Mouse (Mus musculus) erythroblast, embryonic 14.5 days (primary cell): ENCODE data around the gene Ndufv1. TPM values are rescaled to one million over a fixed set of nuclear protein-coding genes. Genes with fewer than 3 reads are reported as not detected.

ENCODE experiments used
- H3K27me3 ChIP-seq: 2 replicates; pipeline ENCODE4 v1.6.1; 2012; ENCODE audit warnings: inconsistent platforms; ENCODE audit not compliant: control insufficient read depth
- H3K36me3 ChIP-seq: 2 replicates; pipeline ENCODE4 v1.6.1; 2012; ENCODE audit warnings: mild to moderate bottlenecking, inconsistent platforms; ENCODE audit not compliant: control insufficient read depth
- H3K4me1 ChIP-seq: 2 replicates; pipeline ENCODE4 v1.6.1; 2012; ENCODE audit warnings: inconsistent platforms; ENCODE audit not compliant: control insufficient read depth
- H3K4me3 ChIP-seq: replicated peaks from 2 replicates; pipeline ENCODE3; 2012; ENCODE audit warnings: moderate library complexity, mild to moderate bottlenecking, inconsistent platforms
- H3K9me3 ChIP-seq: 2 replicates; pipeline ENCODE4 v1.6.1; 2012; ENCODE audit warnings: low read length, inconsistent platforms, mixed read lengths; ENCODE audit not compliant: control insufficient read depth
- GATA1 ChIP-seq: IDR thresholded peaks from 2 replicates; pipeline ENCODE4 v1.6.1; 2012; ENCODE audit warnings: low read length, inconsistent platforms, mixed read lengths
- TAL1 ChIP-seq: IDR thresholded peaks from 3 replicates; pipeline ENCODE4 v1.6.1; 2012; ENCODE audit warnings: low read length, inconsistent platforms, mixed read lengths
- polyA plus RNA-seq: library from polyadenylated mRNA; stranded (reverse); fragments of >175 nt; gene quantifications from 2 replicates; pipeline ENCODE4 v1.2.3, GENCODE M21; 2012

Gene Ndufv1
- polyA plus RNA-seq, 1 experiment, result 47.7 TPM

DNA sequence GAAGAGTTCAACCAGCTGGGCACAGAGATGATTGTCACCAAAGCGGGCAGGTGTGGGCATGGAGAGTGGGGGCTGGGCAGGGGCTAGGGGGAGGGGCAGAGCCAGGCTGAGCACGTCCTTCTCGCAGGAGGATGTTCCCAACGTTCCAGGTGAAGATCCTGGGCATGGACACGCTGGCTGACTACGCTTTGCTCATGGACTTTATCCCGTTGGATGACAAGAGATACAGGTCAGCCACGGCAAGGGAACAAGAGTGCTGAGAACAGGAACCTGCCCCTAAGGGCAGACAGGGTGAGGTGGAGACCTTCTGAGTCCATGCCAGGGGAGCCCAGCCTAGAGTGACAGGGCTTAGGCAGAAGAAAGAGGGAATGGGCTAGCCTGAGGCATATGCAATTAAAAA is 15.9 kb downstream of the Ndufv1 start:
- peaks cover 26% of the 10 kb centered on the region for H3K4me1 ChIP-seq
- H3K27me3 ChIP-seq, result peaks cover 4% of the 10 kb centered on the region; the same call in 1 of the 2 replicates
- no peak overlapping the region for H3K4me3 ChIP-seq
- no peaks in the 10 kb centered on the region for H3K36me3 ChIP-seq
- no peaks in the 10 kb centered on the region for H3K9me3 ChIP-seq
- TF ChIP-seq GATA1, result no peak
- no peak for TF ChIP-seq TAL1

DNA sequence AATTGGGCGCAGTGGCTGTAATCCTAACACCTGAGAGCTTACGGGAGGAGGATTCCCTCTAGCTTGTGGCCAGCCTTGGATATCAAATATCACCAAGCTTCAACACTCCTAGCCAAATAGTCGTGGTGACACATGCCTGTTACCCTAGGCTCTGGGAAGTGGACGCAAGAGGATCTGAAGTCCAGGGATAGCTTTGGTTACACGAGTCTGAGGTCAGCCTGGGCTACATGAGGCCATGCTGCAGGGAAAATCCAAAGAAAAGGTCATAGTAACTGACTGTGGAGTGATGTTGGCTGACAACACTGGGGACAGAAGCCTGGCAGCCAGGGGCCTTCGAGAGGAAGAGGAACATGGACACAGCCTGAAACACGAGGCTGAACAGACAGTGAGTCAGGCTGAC is 16.5 kb downstream of the Ndufv1 start:
- no peak for TF ChIP-seq TAL1
- no peak for TF ChIP-seq GATA1

GRCm38 (mm10) chr19:3995505-3995904 is 17.1 kb downstream of the Ndufv1 start:
- Histone ChIP-seq H3K4me1 (peaks cover 13% of the 10 kb centered on the region), H3K36me3 (no peaks in the 10 kb centered on the region), H3K4me3 (no peak overlapping the region), H3K9me3 (no peaks in the 10 kb centered on the region), H3K27me3 (peaks cover 4% of the 10 kb centered on the region; the same call in 1 of the 2 replicates)
- no peak for TF ChIP-seq GATA1
- TF ChIP-seq TAL1, result no peak

More for the DNA sequence above, 16.5 kb downstream of the Ndufv1 start:
- Histone ChIP-seq H3K36me3 (no peaks in the 10 kb centered on the region), H3K4me1 (peaks cover 19% of the 10 kb centered on the region), H3K4me3 (no peak overlapping the region), H3K9me3 (no peaks in the 10 kb centered on the region), H3K27me3 (peaks cover 4% of the 10 kb centered on the region; the same call in 1 of the 2 replicates)

DNA sequence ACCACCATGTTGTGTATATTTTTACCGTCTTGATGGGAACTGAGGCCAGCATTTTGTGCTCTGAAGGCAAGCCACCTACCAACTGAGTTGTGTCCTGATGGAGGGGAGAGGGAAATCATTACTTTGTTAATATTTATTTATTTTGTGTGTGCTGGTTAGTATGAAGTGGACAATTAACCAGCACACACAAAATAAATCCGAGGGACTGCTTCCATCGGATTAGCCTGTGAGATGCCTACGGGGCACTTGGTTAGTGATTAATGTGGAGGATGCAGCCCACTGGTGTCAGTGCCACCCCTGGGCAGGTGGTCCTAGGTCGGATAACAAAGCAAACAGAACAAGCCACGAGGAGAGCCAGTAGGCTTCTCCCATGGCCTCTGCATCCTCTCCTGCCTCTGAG is 17.7 kb downstream of the Ndufv1 start:
- H3K4me1 ChIP-seq, result peaks cover 10% of the 10 kb centered on the region
- no peak overlapping the region for H3K4me3 ChIP-seq
- H3K36me3 ChIP-seq, result no peaks in the 10 kb centered on the region
- H3K9me3 ChIP-seq, result no peaks in the 10 kb centered on the region
- TF ChIP-seq GATA1 (no peak), TAL1 (no peak)
- H3K27me3 ChIP-seq, result peaks cover 4% of the 10 kb centered on the region; the same call in 1 of the 2 replicates

DNA sequence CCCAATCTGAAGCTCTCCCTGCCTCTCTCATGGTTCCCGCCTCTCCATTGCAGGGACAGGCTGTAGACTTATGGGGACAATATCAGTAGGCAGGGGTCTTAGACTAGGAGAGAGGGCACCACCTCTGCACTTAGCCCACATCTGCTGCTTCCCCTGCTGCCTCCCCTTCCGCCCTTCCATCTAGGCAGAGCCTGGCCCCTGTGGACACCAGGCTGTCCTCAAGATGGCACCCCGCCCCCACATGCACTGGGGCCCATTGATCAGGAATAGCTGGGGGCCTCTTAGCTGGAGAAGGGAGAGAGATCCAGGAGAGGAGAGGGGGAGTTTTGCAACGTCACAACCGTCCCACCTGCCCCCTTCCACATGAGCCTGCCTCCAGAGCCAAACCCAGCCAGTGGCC is 20.2 kb downstream of the Ndufv1 start, which contains the start of gene Tbx10:
Gene Tbx10 (plus strand): TSS at position 337 of the 400 bp plus-strand sequence.
- Histone ChIP-seq H3K4me1 (0 out of 2 replicates have a peak, but pooled peaks cover 3% of the 10 kb centered on the region), H3K9me3 (peaks cover 6% of the 10 kb centered on the region), H3K4me3 (no peak within 1 kb of the TSS), H3K36me3 (peaks cover 3% of the 10 kb centered on the region; the same call in 1 of the 2 replicates), H3K27me3 (peaks cover 4% of the 10 kb centered on the region; the same call in 1 of the 2 replicates)
- TF ChIP-seq TAL1, result no peak
- TF ChIP-seq GATA1, result no peak

- Histone ChIP-seq H3K27me3 (peaks cover 4% of the 10 kb centered on the region; the same call in 1 of the 2 replicates), H3K4me3 (no peak overlapping the region), H3K4me1 (peaks cover 5% of the 10 kb centered on the region; the same call in 1 of the 2 replicates), H3K9me3 (peaks cover 6% of the 10 kb centered on the region), H3K36me3 (peaks cover 3% of the 10 kb centered on the region; the same call in 1 of the 2 replicates)
- TF ChIP-seq TAL1 (no peak), GATA1 (no peak)
Observed at GRCm38 (mm10) chr19:3991966-3992365, 20.6 kb downstream of the Ndufv1 start.

DNA sequence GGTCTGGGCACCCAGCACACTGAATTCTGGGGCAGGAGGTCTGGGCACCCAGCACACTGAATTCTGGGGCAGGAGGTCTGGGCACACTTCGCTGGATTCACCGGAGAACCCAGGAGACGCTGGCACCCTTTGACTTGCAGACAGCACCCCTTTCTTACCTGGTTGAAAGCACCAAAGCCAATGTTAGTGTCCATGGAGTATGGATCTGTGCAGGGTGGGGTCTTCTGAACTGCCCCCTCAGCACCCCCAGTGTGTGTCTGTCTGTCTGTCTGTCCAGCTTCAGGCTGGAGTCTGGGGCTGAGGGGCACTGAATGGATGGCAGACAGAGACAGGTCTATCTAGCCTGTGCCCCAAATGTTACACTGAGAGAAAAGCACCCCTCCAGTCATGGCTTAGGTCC is 21.0 kb downstream of the Ndufv1 start:
- Histone ChIP-seq H3K36me3 (peaks cover 3% of the 10 kb centered on the region; the same call in 1 of the 2 replicates), H3K4me3 (no peak overlapping the region), H3K9me3 (peaks cover 6% of the 10 kb centered on the region), H3K4me1 (peaks cover 9% of the 10 kb centered on the region; the same call in 1 of the 2 replicates), H3K27me3 (peaks cover 4% of the 10 kb centered on the region; the same call in 1 of the 2 replicates)
- TF ChIP-seq TAL1 (no peak), GATA1 (no peak)

GRCm38 (mm10) chr19:3990804-3991203 is 21.8 kb downstream of the Ndufv1 start:
- H3K4me3 ChIP-seq, result no peak overlapping the region
- no peak for TF ChIP-seq TAL1
- TF ChIP-seq GATA1, result no peak

DNA sequence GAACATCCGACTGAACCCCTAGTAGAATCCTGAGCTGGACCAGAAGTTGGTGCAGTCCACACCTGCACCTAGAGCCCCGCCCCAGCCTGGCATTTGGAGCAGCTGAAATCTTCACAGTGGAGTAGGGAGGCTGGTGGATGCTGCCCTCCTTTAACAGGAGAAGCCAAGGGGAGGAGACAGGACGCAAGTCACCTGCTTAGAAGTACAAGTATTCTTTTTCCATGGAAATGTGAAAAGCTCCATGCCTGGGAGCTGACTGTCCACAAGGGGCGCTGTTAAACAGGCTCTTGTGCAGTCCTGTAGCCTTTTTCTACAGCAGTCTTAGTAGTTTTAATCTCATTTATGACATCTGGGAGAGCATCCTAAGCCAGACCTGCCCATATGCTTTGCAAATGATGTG is 23.9 kb downstream of the Ndufv1 start:
- Histone ChIP-seq H3K27me3 (peaks cover 4% of the 10 kb centered on the region; the same call in 1 of the 2 replicates), H3K4me3 (no peak overlapping the region), H3K9me3 (peaks cover 6% of the 10 kb centered on the region), H3K36me3 (peaks cover 3% of the 10 kb centered on the region; the same call in 1 of the 2 replicates), H3K4me1 (peaks cover 23% of the 10 kb centered on the region)
- TF ChIP-seq GATA1 (no peak), TAL1 (no peak)

More at GRCm38 (mm10) chr19:3990804-3991203, 21.8 kb downstream of the Ndufv1 start:
- Histone ChIP-seq H3K9me3 (peaks cover 6% of the 10 kb centered on the region), H3K27me3 (peaks cover 4% of the 10 kb centered on the region; the same call in 1 of the 2 replicates), H3K4me1 (peaks cover 15% of the 10 kb centered on the region), H3K36me3 (peaks cover 3% of the 10 kb centered on the region; the same call in 1 of the 2 replicates)

DNA sequence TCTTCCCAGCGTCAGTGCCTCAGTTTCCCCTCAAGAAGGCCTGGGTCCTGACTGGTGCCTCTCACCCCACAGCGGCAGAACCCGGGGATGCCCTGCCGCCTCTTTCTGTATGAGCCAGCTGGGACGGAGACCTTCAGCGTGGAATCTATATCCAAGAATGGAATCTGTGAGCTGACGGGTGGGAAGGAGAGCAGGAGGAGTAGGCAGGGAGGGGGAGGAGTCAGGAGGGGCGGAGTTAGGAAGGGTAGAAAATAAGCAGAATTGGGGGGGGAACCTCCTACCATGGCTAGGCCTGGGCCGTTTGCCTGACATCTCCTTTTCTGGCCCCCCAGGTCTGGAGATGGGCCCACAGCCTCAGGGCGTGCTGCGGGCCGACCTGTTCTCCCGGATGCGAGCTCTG is 24.5 kb downstream of the Ndufv1 start:
- Histone ChIP-seq H3K27me3 (peaks cover 4% of the 10 kb centered on the region; the same call in 1 of the 2 replicates), H3K9me3 (peaks cover 6% of the 10 kb centered on the region), H3K4me1 (peaks cover 23% of the 10 kb centered on the region), H3K36me3 (peaks cover 3% of the 10 kb centered on the region; the same call in 1 of the 2 replicates), H3K4me3 (no peak overlapping the region)
- TF ChIP-seq TAL1 (no peak), GATA1 (no peak)
